Mouse (Mus musculus) right cerebral cortex, adult 2 months (tissue): ENCODE measurements around the gene Arl3.

Experiments used
- DNase-seq, 2 experiments: peaks; one replicate each; pipeline ENCODE4 v3.0.0; 2021 to 2022; ENCODE audit warnings: low spot score in 2 of 2

Gene Arl3

DNA sequence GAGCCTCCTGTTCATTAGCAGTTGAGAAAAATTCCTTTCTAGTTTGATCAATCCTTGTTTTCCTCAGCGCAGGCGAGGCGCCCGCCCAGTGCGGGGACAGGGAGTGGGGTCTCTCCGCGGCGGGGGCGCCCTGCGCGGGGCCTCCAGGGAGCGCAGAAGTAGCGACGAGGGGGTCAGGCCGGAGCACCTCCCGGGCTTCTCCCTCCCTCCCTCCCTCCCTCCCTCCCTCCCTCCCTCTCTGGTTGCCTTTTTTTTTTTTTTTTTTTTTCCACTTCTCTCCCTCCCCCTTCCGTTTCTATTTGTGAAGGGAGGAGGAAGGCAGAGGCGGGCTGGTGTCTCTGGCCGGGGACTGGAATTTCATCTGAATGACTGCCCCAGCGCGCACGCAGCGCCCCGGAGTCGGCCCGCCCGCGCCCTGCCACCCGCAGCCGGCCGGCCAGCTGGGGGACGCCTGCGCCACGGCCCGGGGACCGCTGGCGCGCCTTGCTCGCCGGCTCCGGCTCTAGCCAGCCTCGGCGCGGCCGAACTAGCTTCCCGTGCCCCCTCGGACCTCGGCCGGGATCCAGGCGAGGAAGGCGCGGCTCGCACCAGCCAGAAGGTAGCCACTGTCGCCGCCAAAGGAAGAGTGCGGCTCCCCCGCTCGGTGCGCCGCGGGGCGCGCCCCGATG, 71.5 kb downstream of the Arl3 start, which contains the start of gene Trim8:
TSS of gene Trim8 (plus strand) at position 302 of the 668 bp plus-strand sequence.
- peak; percentile 75 to 78 for DNase-seq

DNA sequence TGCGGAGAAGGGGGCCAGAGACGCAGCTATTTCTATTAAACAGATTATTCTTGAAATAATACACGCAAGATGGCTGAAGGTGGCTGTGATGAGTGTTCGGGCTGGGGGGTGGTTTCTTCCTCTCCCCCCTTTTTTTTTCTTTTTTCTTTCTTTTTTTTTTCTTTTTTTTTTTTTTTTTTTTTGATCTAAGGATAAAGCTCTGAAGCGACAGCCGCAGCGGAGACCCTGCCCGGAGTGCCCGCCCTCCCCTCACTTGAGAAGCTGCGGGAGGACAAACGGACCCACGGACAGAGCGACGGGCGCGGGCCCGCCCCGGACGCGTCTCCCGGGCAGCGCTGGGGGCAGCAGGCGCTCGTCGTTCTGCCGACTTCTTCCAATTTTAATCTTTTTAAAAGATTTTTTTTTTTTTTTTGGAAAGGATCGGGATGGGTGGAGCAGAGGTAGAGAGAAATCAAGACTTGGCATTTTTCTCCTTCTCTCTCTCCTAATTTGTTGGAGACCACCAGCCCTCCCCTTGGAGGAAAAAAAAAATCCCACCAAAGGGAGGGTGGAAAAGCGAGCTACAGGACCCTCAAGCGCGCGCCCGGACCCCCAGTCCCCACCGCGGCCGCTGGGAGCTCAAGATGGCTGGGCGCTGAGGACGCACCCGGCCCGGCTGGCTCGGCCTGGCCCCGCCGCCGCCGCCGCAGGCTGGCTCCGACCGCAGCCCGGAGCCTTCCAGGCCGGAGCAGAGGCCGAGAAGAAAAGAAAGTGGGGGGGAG, 72.2 kb downstream of the Arl3 start:
- no peak for DNase-seq

DNA sequence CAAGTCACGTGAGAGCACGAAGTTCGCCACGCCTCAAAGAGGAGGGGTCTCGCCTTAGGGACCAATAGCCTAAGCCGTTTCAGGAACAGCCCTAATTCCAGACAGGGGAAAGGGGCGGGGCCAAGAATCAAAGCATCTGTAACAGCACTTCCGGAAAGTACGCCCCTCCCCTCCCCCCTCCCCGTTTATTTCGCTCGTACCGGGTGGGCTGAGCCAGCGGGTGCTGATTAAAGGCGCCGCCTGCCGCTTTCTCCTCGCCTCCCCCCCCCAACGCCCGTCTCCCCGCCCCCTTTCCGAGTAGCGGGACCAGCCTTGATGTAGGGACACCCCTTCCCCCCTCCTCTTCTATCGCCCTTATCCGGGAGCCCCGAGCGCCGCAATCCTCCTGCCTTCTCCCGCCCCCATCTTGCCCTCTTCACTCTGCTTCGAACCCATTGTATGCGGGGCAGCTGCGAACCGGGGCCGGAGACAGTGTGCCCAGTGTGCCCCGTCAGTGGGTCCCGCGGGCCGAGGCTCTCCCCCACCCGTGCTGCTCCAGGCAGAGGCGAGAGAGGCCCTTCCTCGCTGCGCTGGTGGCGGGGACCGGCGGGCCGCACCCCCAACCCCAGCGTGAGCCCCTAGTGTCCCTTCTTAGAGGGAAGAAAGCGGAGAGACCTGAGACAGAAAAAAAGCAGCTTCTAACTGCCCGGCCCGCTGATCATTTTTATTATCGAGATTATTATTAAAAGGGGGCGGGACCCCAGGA, 73.0 kb downstream of the Arl3 start:
- DNase-seq, result peak; percentile 96 to 97

DNA sequence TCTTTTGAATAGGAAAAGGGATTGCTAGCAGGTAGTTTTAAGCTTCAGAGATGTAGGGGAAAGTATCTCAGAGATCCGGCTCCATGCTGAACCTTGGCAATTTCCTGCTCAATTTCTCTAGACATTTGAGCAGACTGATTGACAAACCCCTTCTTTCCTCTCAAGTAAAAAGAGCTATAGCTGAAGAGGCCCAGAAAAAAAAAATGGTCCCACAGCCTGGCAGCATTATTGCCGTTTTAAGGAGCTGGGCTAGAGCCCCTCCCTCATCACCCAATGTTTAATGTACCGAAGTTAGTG, 73.5 kb downstream of the Arl3 start:
- DNase-seq, result no peak

DNA sequence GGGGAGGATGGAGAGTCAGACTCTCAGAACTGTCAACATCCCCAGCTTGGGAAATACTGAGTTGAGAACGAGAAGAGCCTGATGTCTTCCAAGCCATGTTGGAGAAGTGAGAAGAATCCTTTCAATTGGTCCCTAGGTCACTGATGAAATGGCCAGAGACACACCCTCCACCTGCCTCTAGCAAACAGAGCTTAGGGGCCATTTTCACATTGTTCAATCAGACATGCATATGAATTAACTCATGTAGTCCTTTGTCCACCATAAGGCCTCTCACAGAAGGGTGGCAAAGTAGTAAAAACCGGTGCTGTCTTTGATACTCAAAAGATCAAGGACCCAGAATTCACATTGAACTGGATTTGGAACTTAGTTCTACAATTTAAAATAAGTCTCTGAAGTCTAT, 75.8 kb downstream of the Arl3 start:
- no peak for DNase-seq

DNA sequence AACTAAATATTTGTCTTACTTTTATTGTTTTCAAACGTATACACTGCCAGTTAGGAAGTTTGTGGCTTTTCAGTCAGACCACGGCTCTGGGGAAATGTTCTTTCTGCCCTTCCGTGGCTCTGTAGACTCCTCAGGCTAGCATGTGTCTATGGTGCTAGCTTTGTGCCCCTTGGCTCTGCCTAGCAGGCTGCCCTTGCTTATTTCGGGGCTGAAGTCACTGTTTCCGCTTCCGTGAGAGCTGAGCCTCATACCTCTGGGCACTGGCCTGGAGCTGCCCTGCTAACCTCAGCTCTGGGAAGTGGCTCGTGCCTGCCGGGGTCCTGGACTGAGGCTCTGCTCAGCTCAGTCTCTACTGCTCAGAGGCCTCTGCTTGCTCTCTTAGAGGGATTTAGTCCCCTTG, 77.9 kb downstream of the Arl3 start:
- no peak for DNase-seq

DNA sequence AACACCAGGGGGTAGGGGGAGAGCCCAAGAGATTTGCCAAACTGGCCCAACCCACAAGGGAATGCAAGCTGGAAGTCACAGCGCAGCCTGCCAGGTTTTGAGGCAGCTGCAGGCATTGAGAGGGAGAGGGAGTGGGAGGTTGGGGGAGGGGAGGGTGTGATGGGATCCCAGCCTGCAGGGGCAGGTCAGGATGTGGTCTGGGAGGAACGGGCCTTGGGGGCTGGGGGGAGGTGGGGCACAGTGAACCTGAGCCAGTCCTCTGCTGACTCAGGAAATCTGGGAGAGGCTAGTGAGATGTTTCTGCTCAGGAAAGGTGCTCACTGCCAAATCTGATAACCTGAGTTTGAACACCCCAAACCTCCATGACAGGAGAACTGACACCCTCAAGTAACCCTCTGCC, 82.4 kb downstream of the Arl3 start:
- DNase-seq, result no peak

DNA sequence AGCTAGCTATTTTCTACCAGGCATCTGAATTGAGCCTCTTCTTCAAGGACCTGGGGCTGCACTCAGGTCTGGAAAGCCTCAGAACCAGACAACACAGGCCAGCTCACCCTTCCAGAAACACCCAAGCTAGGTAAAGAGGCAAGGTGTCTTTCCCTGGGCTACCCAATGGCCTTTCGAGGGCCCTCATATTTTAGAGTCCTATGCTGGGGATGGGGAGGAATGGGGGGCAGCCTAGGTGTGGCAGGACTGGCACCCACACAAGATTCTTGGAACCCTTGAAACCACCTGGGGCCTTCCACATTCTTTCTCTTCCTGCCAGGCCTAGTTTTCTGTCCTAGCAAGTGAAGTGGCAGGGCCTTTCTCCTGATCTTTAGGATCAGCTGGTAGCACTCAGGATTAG, 83.5 kb downstream of the Arl3 start:
- DNase-seq, result no peak

DNA sequence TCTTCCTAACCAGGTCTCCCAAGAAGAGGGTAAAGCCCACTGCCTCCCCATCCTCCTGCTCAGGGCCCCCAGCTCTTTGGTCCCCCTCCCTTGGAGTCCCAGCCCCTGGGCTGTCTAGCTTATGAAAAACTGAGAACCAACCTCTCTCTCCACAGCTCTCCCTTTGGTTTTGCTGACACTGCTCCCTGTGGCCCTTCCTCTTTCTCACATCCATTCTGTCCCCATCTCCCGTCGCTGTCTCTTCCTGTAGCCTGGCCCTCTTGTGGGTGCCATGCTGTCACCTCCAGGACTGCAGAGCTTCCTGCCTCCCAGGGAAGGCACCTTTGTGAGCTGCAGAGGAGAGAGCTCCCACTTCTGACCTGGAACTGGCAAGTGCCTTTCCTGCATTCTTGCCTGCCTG, 86.3 kb downstream of the Arl3 start:
- no peak for DNase-seq

DNA sequence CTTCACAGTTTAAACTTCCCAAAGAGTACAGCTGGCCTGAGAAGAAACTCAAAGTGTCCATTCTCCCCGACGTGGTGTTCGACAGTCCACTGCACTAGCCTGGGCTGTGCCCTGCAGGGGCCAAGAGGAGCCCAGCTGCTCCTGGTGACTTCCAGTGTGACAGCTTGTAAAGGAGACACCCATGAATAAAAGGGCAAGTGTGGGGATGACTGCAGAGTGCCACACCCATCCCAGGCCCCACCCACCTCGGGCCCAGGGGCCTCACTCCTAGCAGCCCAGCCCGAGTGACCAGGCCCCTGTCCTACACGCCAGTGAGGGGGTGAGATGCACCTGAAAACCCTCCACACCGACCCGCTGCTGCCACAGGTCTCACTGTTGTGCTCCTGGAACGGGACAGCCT, 87.2 kb downstream of the Arl3 start:
- no peak for DNase-seq

DNA sequence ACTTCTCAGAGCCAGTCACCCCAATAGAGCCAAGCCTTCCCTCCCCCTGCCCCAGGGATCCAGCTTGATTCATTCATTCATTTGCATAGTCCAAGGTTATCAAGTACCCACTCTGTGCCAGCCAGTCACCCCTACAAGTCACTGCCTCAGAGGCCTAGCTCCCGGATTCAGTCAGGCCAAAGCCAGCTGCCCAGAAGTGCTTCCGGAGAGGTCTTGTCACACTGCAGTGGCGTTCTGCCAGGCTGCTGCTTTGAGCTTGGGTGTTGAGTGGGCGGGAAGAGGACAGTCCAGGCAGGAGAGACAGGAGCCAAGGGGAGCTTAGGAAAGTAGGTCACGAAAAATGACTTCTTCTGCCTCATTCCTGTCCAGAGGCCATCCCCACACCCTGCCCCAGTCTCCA, 88.5 kb downstream of the Arl3 start:
- peak; percentile 59 to 60 for DNase-seq

DNA sequence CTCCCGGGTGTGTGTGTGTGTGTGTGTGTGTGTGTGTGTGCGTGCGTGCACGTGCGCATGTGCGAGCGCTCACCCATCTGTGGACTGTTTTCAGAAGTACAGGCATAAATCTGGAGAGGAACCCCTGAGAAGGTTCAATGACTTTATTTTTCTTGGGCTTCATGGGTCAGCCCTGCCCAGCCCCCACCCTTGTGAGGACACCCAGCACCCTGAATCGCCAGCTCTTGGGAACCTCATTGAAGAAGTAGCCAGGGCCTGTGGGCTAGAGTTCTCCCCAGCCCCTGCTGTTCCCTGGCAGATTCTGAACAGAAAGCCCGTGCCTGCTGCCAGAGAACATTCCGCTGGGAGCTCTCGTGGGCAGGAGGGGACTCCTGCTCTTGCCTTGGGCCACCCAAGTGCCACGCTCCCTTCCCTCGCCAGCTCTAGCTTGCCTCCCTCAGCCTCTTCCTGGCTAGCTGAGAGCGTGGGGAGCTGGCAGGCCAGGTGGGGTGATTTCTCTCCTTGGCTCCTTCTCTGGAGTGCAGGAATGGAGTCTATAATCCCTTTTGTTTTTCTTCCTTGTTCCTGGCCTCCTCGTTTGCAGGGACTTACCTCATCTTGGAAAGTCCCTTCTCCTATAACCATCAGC, 89.2 kb downstream of the Arl3 start:
- DNase-seq, result peak in 1 of 2 experiments; percentile 57

DNA sequence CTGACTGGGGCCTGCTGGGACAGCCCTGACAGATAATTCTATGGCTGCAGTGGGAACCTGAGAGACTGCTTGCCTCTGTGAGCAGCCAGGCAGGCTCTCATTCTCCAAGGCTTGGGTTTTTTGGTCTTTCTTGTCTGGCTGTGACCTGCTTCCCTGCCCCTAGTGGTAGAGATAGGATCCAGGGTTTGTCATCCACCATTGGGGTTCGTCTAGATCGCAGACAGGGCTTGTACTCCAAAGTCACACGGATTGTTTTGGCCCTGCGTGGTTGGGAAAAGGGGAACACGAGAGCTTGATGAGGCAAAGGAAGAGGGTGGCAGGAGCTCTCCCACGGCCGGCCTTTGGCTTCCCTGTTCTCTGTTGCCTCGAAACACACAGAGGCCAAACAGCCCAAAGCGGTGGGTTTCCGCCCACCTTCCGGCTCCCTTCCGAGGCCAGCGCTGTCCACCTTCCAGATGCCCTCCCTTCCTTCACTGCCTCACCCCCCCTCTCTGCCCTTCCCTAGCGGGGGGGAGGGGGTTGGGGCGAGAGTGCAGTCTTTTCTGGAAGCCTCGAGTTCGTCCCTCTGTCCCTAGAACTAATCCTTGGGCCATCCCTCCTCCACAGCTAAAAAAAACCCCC, 90.0 kb downstream of the Arl3 start:
- DNase-seq, result no peak

DNA sequence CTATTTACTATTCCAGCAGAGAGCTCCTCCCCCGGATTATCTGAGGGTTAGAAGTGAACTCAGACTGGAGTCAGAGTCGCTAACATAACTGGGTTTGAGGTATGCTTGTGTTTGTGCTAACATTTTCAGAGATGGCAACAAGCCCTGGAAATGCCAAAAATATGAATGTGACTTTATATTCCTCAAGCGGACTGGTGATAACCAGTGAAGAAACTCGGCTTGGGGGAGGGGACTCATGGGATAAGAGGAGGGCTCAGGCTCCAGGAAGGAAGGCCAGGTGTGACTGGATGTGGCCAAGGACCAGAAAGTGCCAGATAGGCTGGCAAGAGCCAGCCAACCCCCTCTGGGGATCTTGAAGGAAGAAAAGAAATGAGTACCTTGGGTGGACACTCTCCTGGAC, 91.2 kb downstream of the Arl3 start:
- no peak for DNase-seq

DNA sequence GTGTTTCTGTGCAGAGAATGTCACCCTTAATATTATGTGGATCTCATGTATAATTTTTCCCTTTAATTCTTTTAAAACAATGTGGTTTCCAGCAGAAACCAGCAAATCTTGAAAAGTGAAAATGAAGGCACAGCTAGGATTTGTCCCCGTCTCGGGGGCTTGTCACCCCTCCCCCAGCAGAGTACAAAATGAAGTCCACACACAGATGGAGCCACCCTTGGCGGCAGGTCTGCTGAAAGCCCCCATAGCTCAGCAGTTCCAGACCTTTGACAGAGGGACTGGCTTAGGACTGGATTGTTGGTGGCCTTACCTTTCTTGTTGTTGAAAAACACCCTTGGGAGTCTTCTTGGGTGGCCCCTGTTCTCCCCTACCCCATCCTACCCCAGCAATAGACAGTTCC, 91.6 kb downstream of the Arl3 start:
- DNase-seq, result no peak
